Mouse (Mus musculus) left cerebral cortex, adult 9 months (tissue): ENCODE data around the gene Pdcl3.

Experiments used
- DNase-seq, 2 experiments: peaks; one replicate each; pipeline ENCODE4 v3.0.0; 2022; ENCODE audit warnings: low spot score in 2 of 2

Pdcl3 gene

DNA sequence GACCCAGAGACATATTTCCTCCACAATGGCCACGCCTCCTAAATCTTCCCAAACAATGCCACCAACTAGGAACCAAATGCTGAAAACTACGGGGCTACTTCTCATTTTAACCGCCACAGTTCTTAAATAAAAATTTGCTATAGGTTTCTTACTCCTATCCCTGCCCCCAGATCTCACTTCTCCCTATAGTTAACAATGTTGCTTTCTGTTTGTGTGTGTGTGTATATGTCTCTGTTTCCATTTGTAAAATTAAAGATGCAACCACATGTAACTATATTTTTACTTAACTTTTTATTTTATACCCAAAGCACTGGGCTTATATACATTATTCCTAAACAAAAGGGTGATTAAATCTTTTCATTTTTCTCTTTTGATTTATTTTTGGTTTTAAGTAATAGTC lies at the start of gene Pdcl3:
Pdcl3 (plus strand) TSS at position 301 of the 400 bp plus-strand sequence.
- no peak for DNase-seq

- DNase-seq, result peak in 1 of 2 experiments; percentile 28
Measured at GRCm38 (mm10) chr1:38936780-38937179, 48.6 kb upstream of the Pdcl3 start.

GRCm38 (mm10) chr1:38938849-38939248 lies 46.6 kb upstream of the Pdcl3 start, which contains the start of gene Nms:
Gene Nms (plus strand): TSS chr1:38939149.
- no peak for DNase-seq

GRCm38 (mm10) chr1:38939608-38940007 lies 45.8 kb upstream of the Pdcl3 start:
- no peak for DNase-seq

GRCm38 (mm10) chr1:38956457-38956856 lies 29.0 kb upstream of the Pdcl3 start:
- no peak for DNase-seq

- DNase-seq, result no peak
Measured at GRCm38 (mm10) chr1:38969116-38969515, 16.3 kb upstream of the Pdcl3 start.

DNA sequence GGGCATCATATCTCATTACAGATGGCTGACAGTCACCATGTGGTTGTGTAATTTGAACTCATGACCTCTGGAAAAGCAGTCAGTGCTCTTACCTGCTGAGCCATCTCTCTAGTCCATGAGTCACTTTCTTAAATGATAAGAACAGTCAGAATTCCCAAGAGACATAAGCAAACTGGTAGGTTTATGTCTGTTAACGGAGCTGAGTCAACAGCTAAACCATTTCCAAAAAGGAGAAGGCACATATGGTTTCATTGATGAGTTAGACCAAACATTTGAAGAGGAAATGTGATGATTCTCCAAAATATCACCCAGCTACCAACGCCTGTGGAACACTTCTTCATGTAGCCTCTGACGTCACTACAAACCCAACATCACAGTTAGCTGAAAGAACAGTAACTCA lies 13.7 kb upstream of the Pdcl3 start:
- no peak for DNase-seq

GRCm38 (mm10) chr1:38972986-38973592 lies 12.3 kb upstream of the Pdcl3 start:
- DNase-seq, result peak in 1 of 2 experiments; percentile 31

DNA sequence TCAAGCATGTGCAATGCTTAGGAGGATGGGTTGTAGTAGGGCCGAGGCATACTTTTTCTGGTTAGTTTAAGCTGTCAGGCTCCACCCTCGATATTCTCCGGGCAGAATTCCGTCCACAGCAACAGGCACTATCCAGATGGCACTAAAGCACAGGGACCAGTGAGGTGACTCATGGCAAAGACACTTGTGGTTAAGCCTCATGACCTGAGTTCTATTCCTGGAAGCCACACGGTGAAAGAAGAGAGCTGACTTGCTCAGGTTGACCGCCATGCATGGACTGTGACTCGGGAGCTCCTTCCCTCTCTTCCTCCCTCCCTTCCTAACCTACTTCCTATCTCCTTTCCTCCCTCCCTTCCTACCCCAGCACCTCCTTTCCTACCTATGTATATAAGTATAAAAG lies 5.5 kb upstream of the Pdcl3 start:
- DNase-seq, result no peak

DNA sequence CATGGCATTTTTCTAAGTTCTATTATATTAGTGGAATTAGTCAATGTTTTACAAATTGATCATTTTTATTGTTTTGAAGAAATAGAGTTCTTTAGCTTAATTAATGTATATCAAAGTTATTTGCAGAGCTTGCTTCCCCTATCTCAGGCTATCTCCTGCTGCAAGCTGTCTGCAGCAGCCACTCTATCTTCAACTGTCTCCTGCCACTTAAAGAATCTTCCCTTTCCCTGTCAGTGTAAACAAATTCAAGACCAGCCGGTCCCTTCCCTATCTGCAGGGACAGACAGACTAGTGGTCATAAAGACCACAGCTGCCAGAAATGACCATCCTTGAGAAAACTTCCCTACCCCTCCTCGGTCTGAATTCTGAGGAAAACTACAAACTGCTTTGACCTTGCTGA lies 1.5 kb upstream of the Pdcl3 start:
- no peak for DNase-seq

DNA sequence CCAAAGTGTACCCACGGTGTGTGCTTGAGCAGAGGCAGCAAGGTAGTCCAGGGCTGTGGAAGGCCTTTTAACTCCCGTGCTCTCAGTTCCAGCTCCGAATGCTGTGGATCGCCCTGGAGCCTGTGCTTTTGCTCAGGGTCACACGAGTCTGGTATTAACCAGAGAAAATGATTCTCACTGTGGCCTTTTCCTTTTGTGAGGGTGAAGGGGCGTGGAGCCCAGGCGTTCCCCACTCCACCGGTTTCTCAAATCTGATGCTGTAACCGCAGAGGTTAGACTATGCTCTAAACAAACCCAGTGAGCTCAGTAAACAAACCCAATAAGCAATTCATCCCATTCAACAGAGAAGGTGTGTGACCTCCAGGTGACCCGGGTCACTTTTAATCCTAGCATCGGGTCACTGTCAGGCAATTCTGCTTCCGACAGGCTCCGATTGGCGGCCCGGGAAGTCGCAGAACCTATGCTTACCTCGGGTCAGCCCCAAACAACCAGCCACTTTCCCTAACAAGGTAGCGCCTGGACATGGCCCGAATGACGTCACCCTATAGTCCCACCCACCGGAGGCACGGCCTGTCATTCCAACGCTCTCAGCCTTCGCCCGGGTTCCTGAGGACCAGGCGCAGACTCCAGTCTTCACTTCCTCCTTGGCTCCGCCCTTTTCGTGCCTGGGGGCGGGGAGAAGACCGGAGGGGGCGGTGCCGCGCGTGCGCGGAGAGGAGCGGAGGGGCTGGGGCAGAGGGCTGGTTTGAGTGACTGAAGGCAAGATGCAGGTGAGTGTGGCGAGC lies 1.9 kb downstream of the Pdcl3 start:
- peak; percentile 91 to 96 for DNase-seq

DNA sequence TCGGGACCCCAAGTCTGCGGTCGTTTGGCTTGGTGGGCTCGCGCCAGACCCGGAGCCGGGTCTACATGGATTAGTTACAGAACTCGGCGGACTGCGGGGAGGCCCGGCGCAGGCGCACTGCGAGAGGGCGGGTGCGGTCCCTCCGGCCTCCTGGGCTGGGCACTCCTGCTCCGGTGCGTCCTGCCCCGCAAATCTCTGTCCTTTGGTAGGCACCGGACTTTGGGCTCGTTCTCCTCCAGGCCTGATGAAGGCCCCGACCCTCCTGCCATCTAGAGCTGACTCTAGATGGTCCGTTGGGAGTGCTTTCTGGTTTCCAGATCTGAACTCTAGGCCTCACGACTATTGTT lies 2.4 kb downstream of the Pdcl3 start:
- DNase-seq, result no peak

DNA sequence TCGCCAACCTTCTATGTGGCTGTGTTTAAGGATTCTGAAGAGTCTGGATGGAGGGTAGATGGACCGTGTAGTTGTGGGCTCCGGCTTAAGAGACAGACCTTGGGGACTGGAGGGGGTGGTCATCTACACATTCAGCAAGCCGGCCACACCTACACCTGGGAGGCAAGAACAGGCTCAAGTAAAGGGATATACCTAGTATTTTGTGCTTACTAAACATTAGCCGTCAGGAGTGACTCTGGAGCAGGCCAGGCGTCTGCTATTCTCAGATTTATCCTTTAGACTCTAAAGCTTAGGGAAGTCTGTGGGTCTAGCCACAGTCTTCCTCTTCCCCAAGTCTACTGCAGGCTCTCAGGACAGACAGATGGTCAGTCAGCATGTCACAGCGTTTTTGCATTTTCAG lies 2.9 kb downstream of the Pdcl3 start:
- no peak for DNase-seq

- DNase-seq, result no peak
Measured at GRCm38 (mm10) chr1:38992365-38992764, 7.0 kb downstream of the Pdcl3 start.

- peak in 1 of 2 experiments; percentile 87 for DNase-seq
Measured at GRCm38 (mm10) chr1:39001106-39001505, 15.7 kb downstream of the Pdcl3 start.

- no peak for DNase-seq
Measured at GRCm38 (mm10) chr1:39005751-39006354, 20.4 kb downstream of the Pdcl3 start.

DNA sequence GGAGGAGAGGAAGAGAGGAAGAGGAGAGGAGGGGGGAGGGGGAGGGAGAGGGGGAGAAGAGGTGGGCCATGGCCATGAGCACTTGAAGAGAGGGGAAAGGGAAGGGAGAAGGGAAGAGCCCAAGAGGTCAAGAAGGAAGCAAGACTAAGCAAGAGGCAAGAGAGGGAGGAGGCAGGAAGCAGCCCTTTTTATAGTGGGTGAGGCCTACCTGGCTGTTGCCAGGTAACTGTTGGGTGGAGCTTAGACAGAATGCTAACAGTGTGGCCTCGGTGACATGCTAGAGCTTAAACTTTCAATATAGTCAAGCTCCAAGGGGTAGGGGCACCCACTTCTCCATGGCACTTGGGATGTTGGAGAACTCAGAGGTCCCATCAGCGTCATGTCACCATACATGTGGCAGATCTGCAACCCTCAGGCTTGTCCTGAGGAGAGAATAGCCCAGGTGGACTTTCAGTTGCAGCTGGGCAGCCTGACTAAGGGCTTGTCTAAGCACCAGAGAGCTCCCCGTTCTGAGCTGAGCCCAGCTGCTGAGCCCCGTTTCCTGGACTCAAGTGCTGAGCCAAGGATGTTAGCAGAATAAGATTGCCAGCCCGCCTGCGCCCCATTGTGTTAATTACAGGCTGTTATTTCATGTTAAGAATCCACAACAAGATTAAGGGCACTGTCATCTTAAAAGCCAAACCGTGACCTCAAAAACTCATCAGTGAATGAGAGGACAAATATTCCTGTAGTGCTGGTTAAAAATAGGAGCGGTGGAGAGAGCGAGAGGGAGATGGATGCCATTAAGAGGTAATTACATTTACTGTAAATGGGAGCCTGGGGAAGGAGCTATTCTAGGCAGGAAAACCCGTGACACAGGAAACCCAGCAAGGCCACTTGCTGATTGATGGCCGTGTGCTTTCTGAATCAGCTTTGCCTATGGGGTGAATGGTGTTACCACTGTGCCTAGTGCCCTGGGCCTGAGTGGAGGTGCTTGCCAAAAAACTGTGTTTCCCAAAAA lies 21.7 kb downstream of the Pdcl3 start:
- no peak for DNase-seq

- DNase-seq, result peak; percentile 67 to 94
Measured at GRCm38 (mm10) chr1:39010583-39011021, 25.2 kb downstream of the Pdcl3 start.

- peak; percentile 58 to 78 for DNase-seq
Measured at GRCm38 (mm10) chr1:39012576-39012975, 27.2 kb downstream of the Pdcl3 start.

DNA sequence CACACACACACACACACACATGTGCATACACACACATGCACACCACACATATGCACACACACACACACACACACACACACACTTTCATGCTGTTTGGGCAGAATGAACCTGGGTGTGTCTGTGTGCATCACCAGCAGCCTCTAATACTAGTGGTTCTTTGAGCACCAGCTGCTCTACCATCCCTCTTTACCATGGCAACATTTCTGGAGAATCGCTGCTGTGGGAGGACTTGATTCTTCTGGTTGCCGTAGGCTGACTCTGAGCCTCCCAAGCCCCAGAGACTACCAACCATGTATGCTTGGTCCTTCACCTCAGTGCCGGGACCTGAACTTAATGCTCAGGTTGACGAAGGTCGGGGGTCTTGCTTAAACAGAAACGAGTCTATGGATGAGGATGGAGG lies 28.4 kb downstream of the Pdcl3 start:
- peak; percentile 48 to 65 for DNase-seq

DNA sequence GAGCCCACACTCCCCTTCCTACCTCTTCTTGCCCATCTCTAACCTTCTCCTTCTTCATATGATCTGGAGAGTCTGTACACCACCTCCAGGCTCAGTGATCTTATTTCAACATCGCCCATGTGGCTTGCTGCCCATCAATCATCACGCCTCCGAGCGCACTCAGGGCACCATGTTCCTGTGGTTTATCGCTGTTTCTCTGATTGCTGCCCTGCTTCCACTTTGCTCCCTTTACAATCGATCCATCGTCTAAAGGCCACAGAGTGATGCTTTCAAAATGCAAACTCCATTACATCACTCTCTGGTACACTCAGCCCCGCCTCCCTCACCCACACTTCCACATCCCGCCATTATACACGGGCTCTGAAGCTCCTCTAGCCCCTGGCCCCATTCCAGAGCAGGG lies 30.1 kb downstream of the Pdcl3 start:
- DNase-seq, result no peak

GRCm38 (mm10) chr1:39017871-39018270 lies 32.5 kb downstream of the Pdcl3 start:
- no peak for DNase-seq
